Mouse (Mus musculus) olfactory bulb, adult 2 months (tissue): ENCODE results near the gene Fga. TPM values are rescaled to one million over a fixed set of nuclear protein-coding genes. Genes with fewer than 3 reads are reported as not detected.

Experiments
- H3K27ac ChIP-seq: fragments of 200-500 bp; 2 replicates; pipeline ENCODE4 v1.5.1; 2012; ENCODE audit warnings: low read depth, low read length; ENCODE audit not compliant: insufficient read depth
- H3K4me1 ChIP-seq: fragments of 200-500 bp; 2 replicates; pipeline ENCODE4 v1.6.1; 2012; ENCODE audit warnings: low read length; ENCODE audit not compliant: control insufficient read depth, insufficient read depth
- H3K4me3 ChIP-seq: fragments of 200-500 bp; 2 replicates; pipeline ENCODE4 v1.5.1; 2012; ENCODE audit warnings: mild to moderate bottlenecking, low read depth, low read length, moderate library complexity; ENCODE audit not compliant: insufficient read depth
- CTCF ChIP-seq: fragments of 200-500 bp; IDR thresholded peaks from 2 replicates; pipeline ENCODE4 v1.5.1; 2012; ENCODE audit warnings: low read depth, mild to moderate bottlenecking, low read length, moderate library complexity; ENCODE audit not compliant: insufficient read depth
- POLR2A ChIP-seq: fragments of 200-500 bp; IDR thresholded peaks from 2 replicates; pipeline ENCODE4 v1.6.1; 2012; ENCODE audit warnings: mild to moderate bottlenecking, low read depth, low read length, moderate library complexity; ENCODE audit not compliant: insufficient read depth
- WGBS: fragments of 180-500 bp; shearing (Covaris S2); methylation state at CpG from one replicate; pipeline ENCODE4 v1.1.7; 2018; 5-methylcytosine and 5-hydroxymethylcytosine counted together
- polyA plus RNA-seq: library from polyadenylated mRNA; stranded (reverse); fragments of >200 nt; gene quantifications from 2 replicates; pipeline ENCODE4 v1.2.4, GENCODE M21; 2012; ENCODE audit warnings: low replicate concordance; ENCODE audit not compliant: missing spikeins, insufficient read depth, insufficient read length

Gene Fga
- polyA plus RNA-seq, 1 experiment, result not detected

DNA sequence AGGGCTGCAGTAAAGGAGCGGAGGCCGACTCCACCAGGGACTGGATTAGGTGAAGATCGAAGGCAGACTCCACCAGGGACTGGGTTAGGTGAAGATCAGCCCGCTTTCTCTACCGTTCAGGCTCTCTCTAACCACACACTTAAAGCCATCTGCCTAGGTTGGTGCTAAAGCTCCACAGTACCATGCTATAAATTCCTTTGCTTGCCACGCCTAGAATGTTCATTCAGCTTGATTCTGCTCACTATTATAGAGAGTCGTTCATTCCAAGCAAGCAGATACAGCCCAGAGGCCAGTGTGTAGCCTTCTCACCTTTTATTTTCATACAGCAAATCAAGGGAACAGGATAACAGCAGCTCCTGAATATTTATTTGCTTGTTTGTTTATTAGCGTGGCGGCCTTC is 25.9 kb upstream of the Fga start:
- Histone ChIP-seq H3K27ac (no peak overlapping the region), H3K4me1 (peaks cover 5% of the 10 kb centered on the region; the same call in 1 of the 2 replicates), H3K4me3 (no peak overlapping the region)
- no peak for TF ChIP-seq CTCF
- no peak for TF ChIP-seq POLR2A
- 89% methylated on average over 9 of the region's 9 CpGs for WGBS

DNA sequence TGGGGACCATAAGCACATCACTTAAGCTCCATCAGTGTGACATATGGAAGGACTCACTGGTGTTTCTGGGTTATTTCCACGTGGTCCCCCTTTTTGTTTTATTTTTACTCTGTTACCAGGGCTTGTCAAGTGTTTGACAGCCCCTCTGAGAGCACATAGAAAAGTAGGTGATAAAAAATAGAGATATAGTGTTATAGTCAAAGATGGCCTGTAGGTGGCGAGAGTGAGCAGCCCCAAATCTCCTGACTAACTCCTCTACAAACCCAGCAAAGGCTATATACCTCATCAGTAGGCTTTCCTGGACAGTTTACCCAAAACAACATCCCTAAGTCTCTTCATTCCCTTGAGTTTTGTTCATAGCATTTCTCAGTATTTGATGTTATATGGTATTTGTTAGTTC is 23.7 kb upstream of the Fga start:
- Histone ChIP-seq H3K4me3 (no peak overlapping the region), H3K4me1 (no peaks in the 10 kb centered on the region), H3K27ac (no peak overlapping the region)
- 3% methylated on average over 2 of the region's 2 CpGs for WGBS
- TF ChIP-seq CTCF (no peak), POLR2A (no peak)

DNA sequence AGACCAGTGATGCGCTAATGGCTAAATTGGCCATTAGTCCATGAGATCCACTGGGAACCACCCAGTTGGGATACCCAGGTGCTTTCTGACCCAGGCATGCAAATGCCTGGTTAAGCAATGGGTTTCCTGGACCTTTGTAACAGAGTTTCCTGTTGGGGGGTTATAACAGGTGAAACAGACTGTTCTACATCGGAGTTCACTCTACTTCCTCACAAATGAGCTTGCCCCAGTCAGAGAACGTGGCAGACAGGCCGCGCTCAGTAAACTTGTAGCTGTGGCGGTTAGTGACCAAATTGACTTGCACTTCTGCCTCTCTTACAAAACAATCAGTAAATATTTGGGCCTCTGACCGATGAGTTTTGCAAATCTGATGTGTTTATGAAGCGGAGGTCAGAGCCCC is 22.8 kb upstream of the Fga start:
- TF ChIP-seq POLR2A, result no peak
- no peak for TF ChIP-seq CTCF
- WGBS, result 94% methylated on average over 8 of the region's 8 CpGs
- no peak overlapping the region for H3K4me3 ChIP-seq
- H3K4me1 ChIP-seq, result no peaks in the 10 kb centered on the region
- no peak overlapping the region for H3K27ac ChIP-seq

DNA sequence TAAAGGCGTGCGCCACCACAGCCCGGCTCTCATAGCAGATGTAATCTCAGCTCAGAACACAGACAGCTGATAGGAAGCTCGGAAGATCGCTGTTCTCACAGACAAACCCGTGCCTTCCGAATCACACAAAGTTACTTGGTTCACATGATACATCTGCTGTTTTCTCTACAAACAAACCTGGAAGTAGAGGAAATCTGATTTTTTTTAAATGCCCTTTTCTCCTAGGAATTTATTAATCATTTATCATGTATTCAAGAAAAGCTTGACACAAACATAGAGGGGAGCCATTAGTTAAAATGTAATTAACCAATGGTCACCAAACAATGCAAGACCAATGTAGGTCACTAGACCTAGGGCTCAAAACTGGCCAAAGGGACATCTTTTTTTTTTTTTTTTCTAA is 21.1 kb upstream of the Fga start:
- 94% methylated on average over 7 of the region's 7 CpGs for WGBS
- Histone ChIP-seq H3K4me1 (no peaks in the 10 kb centered on the region), H3K27ac (no peak overlapping the region), H3K4me3 (no peak overlapping the region)
- TF ChIP-seq POLR2A (no peak), CTCF (no peak)

DNA sequence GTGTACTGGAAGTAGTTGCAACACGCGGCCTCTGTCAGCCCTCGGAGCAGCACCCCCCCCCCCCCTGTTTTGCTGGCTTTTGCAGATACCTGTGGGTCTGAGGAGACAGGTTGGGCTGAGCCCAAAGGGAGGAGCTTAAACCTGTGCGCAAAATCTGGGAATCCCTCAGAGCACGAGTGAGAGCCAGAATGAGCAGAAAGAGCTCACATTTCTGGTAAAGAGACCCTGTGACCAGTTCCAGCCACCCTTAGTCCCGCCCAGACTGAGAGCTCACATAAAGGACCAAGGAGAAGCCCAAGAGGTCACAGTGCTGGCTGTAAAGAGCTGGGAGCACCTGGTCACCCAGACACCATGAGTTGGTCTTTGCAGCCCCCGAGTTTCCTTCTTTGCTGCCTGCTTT is 18.3 kb upstream of the Fga start, which contains the start of gene Fgg:
Gene Fgg, plus strand, starts transcription at position 168 of the 400 bp plus-strand sequence.
- no peaks in the 10 kb centered on the region for H3K4me1 ChIP-seq
- WGBS, result 77% methylated on average over 7 of the region's 7 CpGs
- H3K27ac ChIP-seq, result no peak within 1 kb of the TSS
- TF ChIP-seq POLR2A (no peak), CTCF (no peak)
- no peak within 1 kb of the TSS for H3K4me3 ChIP-seq

DNA sequence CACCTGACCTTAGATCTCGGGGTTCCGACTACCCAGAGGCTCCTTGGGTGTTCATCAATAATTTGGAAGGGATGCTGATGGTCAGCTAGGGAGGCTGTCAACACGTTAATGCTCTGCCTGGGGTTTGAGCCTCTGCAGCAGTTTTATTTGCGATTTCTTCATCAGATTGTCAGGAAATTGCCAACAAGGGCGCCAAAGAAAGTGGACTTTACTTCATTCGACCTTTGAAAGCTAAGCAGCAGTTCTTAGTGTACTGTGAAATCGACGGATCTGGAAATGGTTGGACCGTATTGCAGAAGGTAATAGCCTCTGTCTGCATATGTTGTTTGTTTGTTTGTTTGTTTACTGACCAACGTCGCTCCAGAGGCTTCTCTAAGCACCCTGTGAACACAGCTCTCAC is 15.6 kb upstream of the Fga start:
- Histone ChIP-seq H3K27ac (no peak overlapping the region), H3K4me1 (no peaks in the 10 kb centered on the region), H3K4me3 (no peak overlapping the region)
- 84% methylated on average over 11 of the region's 11 CpGs for WGBS
- TF ChIP-seq CTCF, result no peak
- TF ChIP-seq POLR2A, result no peak

DNA sequence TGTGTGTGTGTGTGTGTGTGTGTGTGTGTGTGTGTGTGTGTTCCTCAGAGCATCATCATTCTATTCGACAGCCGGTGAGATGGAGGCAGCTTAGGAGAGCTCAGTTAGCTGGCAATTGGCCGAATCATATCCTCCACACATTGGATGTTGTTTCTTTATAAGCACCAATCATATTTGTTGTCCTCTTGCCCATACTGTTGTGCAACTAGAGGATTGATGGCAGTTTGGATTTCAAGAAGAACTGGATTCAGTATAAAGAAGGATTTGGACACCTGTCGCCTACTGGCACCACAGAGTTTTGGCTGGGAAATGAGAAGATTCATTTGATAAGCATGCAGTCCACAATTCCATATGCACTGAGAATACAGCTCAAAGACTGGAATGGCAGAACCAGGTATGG is 14.7 kb upstream of the Fga start:
- Histone ChIP-seq H3K4me1 (no peaks in the 10 kb centered on the region), H3K27ac (no peak overlapping the region), H3K4me3 (no peak overlapping the region)
- TF ChIP-seq CTCF, result no peak
- TF ChIP-seq POLR2A, result no peak
- WGBS, result 89% methylated on average over 4 of the region's 4 CpGs

DNA sequence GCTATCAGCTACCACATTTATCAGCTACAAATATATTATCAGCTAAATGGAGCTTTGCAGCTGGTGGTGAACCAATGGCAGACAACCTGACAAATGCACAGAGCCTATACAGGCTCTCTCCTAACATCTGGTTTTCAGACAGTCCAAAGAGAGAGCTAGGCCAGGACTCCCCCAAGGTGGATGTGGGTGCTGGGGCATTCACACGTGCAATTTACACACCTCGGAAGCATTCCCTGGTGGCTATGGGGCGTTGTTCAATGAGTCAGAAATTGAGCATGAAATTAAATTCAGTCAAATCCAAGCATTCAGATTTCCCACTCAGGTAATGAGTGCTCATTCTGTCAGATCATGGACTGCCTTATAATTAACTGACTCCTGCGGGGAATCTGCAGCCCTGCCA is 14.3 kb upstream of the Fga start:
- TF ChIP-seq POLR2A (no peak), CTCF (no peak)
- WGBS, result 76% methylated on average over 4 of the region's 4 CpGs

DNA sequence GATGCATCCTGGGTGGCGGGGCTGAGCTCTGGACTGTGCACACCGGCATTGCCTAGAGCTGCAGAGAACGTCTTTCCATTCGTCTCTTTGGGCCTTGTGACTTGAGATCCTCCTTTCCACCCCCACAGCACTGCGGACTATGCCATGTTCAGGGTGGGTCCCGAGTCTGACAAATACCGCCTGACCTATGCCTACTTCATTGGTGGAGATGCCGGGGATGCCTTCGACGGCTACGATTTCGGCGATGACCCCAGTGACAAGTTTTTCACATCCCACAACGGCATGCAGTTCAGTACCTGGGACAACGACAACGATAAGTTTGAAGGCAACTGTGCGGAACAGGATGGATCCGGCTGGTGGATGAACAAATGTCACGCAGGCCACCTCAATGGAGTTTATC is 13.2 kb upstream of the Fga start:
- Histone ChIP-seq H3K4me3 (no peak overlapping the region), H3K4me1 (no peaks in the 10 kb centered on the region), H3K27ac (no peak overlapping the region)
- WGBS, result 97% methylated on average over 19 of the region's 19 CpGs
- no peak for TF ChIP-seq CTCF
- no peak for TF ChIP-seq POLR2A

More for the DNA sequence above, 14.3 kb upstream of the Fga start:
- Histone ChIP-seq H3K4me3 (no peak overlapping the region), H3K4me1 (no peaks in the 10 kb centered on the region), H3K27ac (no peak overlapping the region)

DNA sequence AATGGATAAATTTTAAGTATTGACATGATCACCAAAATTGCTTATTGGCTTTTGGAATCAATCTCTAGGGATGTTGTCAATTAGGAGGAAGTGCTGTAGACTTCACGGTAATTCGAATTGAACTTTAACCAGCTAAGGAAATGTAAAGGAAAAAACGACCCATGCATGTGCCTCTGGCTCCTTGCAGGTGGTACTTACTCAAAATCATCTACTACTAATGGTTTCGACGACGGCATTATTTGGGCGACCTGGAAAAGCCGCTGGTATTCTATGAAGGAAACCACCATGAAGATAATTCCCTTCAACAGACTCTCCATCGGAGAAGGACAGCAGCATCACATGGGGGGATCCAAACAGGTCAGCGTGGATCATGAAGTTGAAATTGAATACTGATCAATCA is 11.9 kb upstream of the Fga start:
- no peak for TF ChIP-seq CTCF
- TF ChIP-seq POLR2A, result no peak
- Histone ChIP-seq H3K4me1 (no peaks in the 10 kb centered on the region), H3K27ac (no peak overlapping the region), H3K4me3 (no peak overlapping the region)
- WGBS, result 93% methylated on average over 10 of the region's 10 CpGs
